Mouse (Mus musculus) neural tube, embryonic 13.5 days (tissue): ENCODE results near the gene Fthl17d. TPM values are rescaled to one million over a fixed set of nuclear protein-coding genes. Genes with fewer than 3 reads are reported as not detected.
"Not testable (repeated sequence)": the region's sequence is repeated elsewhere in the genome, so short reads cannot be mapped to it uniquely, and the experiment has no call there.

Experiments
- ATAC-seq: fragments of 200-750 bp; cut with Nextera tagmentation; 2 replicates; pipeline ENCODE4 v1.8.0; 2017; ENCODE audit warnings: low read depth, mild to moderate bottlenecking, moderate TSS enrichment, moderate library complexity
- H3K27ac ChIP-seq: fragments of 300-500 bp; sonication (generic); replicated peaks from 2 replicates; pipeline ENCODE4 v1.5.1; 2015; ENCODE audit warnings: moderate library complexity, mild to moderate bottlenecking, inconsistent platforms
- H3K27me3 ChIP-seq: fragments of 300-500 bp; sonication (generic); 2 replicates; pipeline ENCODE4 v1.6.1; 2015; ENCODE audit warnings: mild to moderate bottlenecking, inconsistent platforms
- H3K36me3 ChIP-seq: fragments of 300-500 bp; sonication (generic); 2 replicates; pipeline ENCODE4 v1.6.1; 2015; ENCODE audit warnings: mild to moderate bottlenecking, inconsistent platforms
- H3K4me1 ChIP-seq: fragments of 300-500 bp; sonication (generic); replicated peaks from 2 replicates; pipeline ENCODE4 v1.6.1; 2015; ENCODE audit warnings: inconsistent platforms
- H3K4me2 ChIP-seq: fragments of 300-500 bp; sonication (generic); 2 replicates; pipeline ENCODE4 v1.6.1; 2015; ENCODE audit warnings: inconsistent platforms, mild to moderate bottlenecking, moderate library complexity
- H3K4me3 ChIP-seq: fragments of 300-500 bp; sonication (generic); 2 replicates; pipeline ENCODE4 v1.5.1; 2015; ENCODE audit warnings: mild to moderate bottlenecking, inconsistent platforms
- H3K9ac ChIP-seq: fragments of 300-500 bp; sonication (generic); 2 replicates; pipeline ENCODE4 v1.6.1; 2015; ENCODE audit warnings: moderate library complexity, mild to moderate bottlenecking, inconsistent platforms
- H3K9me3 ChIP-seq: fragments of 300-500 bp; sonication (generic); 2 replicates; pipeline ENCODE4 v1.6.1; 2016; ENCODE audit warnings: inconsistent platforms
- WGBS: fragments of 180-500 bp; shearing (Covaris S2); methylation state at CpG from one replicate; pipeline ENCODE4 v1.1.7; 2015; 5-methylcytosine and 5-hydroxymethylcytosine counted together
- polyA plus RNA-seq: library from polyadenylated mRNA; unstranded; fragments of >200 nt; fragmentation: Nextera tagmentation; extraction: Ambion mirVana; gene quantifications from 2 replicates; pipeline ENCODE4 v1.2.1, GENCODE M21; 2015

Gene Fthl17d
- not detected in 2 replicates for polyA plus RNA-seq

DNA sequence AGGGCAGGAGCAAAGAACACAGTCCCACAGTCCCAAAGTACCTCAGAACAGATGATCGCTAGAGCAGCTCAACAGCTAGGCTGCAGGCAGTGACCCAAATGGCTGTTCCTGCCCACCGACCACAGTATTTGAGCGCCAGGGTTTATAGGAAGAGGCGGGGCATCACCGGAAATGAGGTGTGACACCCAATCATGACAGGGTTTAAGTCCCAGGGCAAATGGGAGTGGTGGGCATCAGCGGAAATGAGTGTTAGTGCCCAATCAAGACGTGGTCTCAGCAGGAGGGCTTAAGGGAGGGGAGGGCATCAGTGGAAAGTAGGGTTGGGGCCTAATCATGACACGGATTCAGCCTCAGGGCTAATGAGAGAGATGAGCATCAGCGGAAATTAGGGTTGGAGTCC lies at the start of gene Fthl17d:
TSS of gene Fthl17d (minus strand) at position 101 of the 400 bp plus-strand sequence.
- H3K4me2 ChIP-seq, H3K27ac ChIP-seq, H3K27me3 ChIP-seq, ATAC-seq, H3K4me1 ChIP-seq, H3K36me3 ChIP-seq, H3K4me3 ChIP-seq, H3K9me3 ChIP-seq, H3K9ac ChIP-seq: not testable (repeated sequence)
- WGBS = no CpG with 5 or more reads among the region's 9 CpGs

DNA sequence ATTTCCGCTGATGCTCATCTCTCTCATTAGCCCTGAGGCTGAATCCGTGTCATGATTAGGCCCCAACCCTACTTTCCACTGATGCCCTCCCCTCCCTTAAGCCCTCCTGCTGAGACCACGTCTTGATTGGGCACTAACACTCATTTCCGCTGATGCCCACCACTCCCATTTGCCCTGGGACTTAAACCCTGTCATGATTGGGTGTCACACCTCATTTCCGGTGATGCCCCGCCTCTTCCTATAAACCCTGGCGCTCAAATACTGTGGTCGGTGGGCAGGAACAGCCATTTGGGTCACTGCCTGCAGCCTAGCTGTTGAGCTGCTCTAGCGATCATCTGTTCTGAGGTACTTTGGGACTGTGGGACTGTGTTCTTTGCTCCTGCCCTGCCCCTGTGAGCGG lies 46.6 kb upstream of the Fthl17d start, which contains the start of gene Fthl17e:
TSS of gene Fthl17e (plus strand) at position 301 of the 400 bp plus-strand sequence.
- H3K4me1 ChIP-seq, H3K4me2 ChIP-seq, H3K4me3 ChIP-seq, ATAC-seq, H3K27me3 ChIP-seq, H3K27ac ChIP-seq, H3K9ac ChIP-seq, H3K36me3 ChIP-seq, H3K9me3 ChIP-seq: not testable (repeated sequence)
- WGBS = no CpG with 5 or more reads among the region's 10 CpGs

DNA sequence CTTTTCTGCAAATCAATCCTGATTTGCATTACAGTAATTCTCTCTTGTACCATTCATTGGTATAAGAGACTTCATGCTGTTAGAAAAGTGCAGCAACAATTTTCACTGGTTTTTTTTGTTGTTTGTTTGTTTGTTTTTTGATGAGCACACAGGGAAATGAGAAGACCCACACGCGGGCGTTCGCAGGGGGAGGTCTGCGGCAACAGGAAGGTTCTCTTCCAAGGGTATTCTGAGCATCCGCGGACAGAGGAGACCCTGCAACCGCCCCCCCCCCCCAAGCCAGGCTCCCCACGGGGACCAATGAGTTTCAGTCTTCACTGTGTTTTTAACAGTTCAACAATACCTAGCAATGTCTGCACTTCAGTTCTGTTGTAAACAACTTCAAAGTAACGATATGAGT lies 32.9 kb upstream of the Fthl17d start:
- Histone ChIP-seq H3K27ac (no peak overlapping the region), H3K9ac (no peak overlapping the region), H3K36me3 (no peaks in the 10 kb centered on the region), H3K27me3 (no peaks in the 10 kb centered on the region), H3K4me3 (no peak overlapping the region), H3K4me1 (no peaks in the 10 kb centered on the region), H3K4me2 (no peak overlapping the region), H3K9me3 (no peaks in the 10 kb centered on the region)
- WGBS = 61% methylated on average over 10 of the region's 10 CpGs
- ATAC-seq = no peak

DNA sequence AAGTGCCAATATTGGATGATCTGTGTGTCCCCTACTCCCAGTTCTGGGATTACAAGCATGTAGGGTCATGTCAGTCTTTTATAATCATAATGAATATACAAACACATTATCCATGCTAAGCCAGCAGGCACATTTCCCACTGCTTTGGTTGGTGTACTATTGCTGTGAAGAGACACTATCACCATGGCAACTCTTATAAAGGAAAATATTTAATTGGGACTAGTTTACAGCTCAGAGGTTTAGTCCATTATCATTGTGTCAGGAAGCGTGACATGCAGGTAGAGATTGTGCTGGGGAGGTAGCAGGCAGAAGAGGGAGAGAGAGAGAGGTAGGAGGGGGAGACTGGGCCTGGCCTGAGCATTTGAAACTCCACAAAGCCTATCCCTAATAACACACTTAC lies 29.5 kb upstream of the Fthl17d start:
- H3K27ac ChIP-seq = no peak overlapping the region
- no peak overlapping the region for H3K9ac ChIP-seq
- no peak overlapping the region for H3K4me2 ChIP-seq
- no peaks in the 10 kb centered on the region for H3K9me3 ChIP-seq
- no peak overlapping the region for H3K4me3 ChIP-seq
- WGBS = 63% methylated on average over 1 of the region's 1 CpGs
- ATAC-seq = no peak
- H3K4me1 ChIP-seq = no peaks in the 10 kb centered on the region
- no peaks in the 10 kb centered on the region for H3K36me3 ChIP-seq
- no peaks in the 10 kb centered on the region for H3K27me3 ChIP-seq

DNA sequence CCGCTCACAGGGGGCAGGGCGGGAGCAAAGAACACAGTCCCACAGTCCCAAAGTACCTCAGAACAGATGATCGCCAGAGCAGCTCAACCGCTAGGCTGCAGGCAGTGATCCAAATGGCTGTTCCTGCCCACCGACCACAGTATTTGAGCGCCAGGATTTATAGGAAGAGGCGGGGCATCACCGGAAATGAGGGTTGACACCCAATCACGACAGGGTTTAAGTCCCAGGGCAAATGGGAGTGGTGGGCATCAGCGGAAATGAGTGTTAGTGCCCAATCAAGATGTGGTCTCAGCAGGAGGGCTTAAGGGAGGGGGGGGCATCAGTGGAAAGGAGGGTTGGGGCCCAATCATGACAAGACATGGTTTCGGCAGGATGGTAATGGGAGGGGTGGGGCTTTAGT lies 10.1 kb downstream of the Fthl17d start, which contains the start of gene Fthl17c:
TSS of gene Fthl17c (minus strand) at position 101 of the 400 bp plus-strand sequence.
- not testable (repeated sequence) for H3K36me3 ChIP-seq, H3K27ac ChIP-seq, H3K4me3 ChIP-seq, ATAC-seq, H3K4me2 ChIP-seq, H3K9me3 ChIP-seq, H3K27me3 ChIP-seq, H3K9ac ChIP-seq, H3K4me1 ChIP-seq
- no CpG with 5 or more reads among the region's 11 CpGs for whole genome bisulfite sequencing

DNA sequence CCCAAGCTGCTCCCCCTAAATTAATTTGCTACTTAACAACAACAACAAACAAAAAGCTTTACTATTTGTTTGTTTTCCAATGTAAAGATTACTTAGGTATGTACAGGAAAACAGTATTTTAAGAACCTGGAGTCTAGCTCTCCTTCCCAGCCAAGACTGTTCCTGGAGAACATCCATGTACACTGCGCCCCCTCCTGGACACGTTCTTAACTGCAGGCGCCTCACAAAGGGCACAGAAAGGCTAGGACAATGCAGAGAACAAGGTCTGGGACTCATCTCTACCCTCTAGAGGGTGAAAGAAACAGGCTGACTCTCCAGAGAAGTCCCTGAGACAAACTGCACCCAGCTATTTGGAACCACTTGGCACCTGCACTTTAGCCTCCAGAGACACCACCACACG lies 21.9 kb downstream of the Fthl17d start:
- H3K27ac ChIP-seq, H3K4me3 ChIP-seq, H3K4me1 ChIP-seq, H3K9ac ChIP-seq, H3K9me3 ChIP-seq, ATAC-seq, H3K27me3 ChIP-seq, H3K36me3 ChIP-seq, H3K4me2 ChIP-seq: not testable (repeated sequence)
- WGBS = 38% methylated on average over 4 of the region's 4 CpGs

DNA sequence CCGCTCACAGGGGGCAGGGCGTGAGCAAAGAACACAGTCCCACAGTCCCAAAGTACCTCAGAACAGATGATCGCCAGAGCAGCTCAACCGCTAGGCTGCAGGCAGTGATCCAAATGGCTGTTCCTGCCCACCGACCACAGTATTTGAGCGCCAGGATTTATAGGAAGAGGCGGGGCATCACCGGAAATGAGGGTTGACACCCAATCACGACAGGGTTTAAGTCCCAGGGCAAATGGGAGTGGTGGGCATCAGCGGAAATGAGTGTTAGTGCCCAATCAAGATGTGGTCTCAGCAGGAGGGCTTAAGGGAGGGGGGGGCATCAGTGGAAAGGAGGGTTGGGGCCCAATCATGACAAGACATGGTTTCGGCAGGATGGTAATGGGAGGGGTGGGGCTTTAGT lies 23.7 kb downstream of the Fthl17d start, which contains the start of gene Fthl17b:
TSS of gene Fthl17b (minus strand) at position 101 of the 400 bp plus-strand sequence.
- not testable (repeated sequence) for ATAC-seq, H3K9ac ChIP-seq, H3K4me1 ChIP-seq, H3K4me2 ChIP-seq, H3K9me3 ChIP-seq, H3K4me3 ChIP-seq, H3K27me3 ChIP-seq, H3K36me3 ChIP-seq, H3K27ac ChIP-seq
- 95% methylated on average over 5 of the region's 11 CpGs for WGBS

DNA sequence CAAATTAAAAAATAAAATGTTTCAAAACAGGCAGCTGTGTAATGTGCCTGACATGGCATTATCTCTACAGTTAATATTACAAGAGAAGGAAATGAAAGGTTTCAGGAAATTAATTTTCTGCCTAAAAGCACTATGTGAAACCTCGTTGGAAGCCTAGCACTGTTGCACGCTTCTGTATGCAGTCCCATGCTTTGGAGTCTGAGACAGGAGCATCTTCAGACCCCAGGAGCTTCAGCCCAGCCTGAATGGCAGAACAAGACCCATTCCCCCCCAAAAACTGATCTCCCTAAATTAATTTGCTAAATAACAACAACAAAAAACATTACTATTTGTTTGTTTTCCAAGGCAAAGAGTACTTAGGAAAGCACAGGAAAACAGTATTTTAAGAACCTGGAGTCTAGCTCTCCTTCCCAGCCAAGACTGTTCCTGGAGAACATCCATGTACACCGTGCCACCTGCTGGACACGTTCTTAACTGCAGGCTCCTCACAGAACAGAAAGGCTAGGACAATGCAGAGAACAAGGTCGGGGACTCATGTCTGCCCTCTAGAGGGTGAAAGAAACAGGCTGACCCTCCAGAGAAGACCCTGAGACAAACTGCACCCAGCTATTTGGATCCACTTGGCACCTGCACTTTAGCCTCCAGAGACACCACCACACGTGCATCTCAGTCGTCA lies 38.3 kb downstream of the Fthl17d start:
- not testable (repeated sequence) for H3K27ac ChIP-seq
- WGBS = 22% methylated on average over 7 of the region's 7 CpGs

DNA sequence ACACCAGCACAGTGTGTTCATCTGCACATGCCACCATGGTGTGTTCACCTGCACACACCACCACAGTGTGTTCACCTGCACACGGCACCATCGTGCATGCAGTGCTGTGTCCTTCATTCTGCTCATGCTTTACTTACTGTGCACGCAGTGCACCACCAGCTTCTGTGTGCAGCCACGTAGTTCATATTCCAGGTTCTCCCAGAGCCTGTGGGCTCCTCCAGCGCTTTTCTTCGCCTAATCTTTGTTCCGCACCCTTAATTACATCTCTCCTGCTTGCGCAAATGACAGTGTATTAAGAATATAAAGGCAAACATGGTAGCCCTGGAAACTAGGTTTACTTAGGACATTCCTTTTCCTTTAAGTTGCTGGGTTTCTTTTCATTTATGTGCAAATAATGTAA lies 42.5 kb downstream of the Fthl17d start:
- WGBS = 80% methylated on average over 8 of the region's 8 CpGs
- Histone ChIP-seq H3K27ac (no peak overlapping the region), H3K27me3 (no peaks in the 10 kb centered on the region), H3K4me2 (no peak overlapping the region), H3K9ac (no peak overlapping the region), H3K4me1 (no peaks in the 10 kb centered on the region), H3K4me3 (no peak overlapping the region), H3K36me3 (no peaks in the 10 kb centered on the region), H3K9me3 (no peaks in the 10 kb centered on the region)
- ATAC-seq = no peak

More for the DNA sequence above, 38.3 kb downstream of the Fthl17d start:
- H3K4me2 ChIP-seq, H3K9ac ChIP-seq, H3K4me3 ChIP-seq, H3K27me3 ChIP-seq, H3K9me3 ChIP-seq, H3K4me1 ChIP-seq, H3K36me3 ChIP-seq: not testable (repeated sequence)
- ATAC-seq = peak; percentile 84; the same call in 1 of the 2 replicates

Other genes starting within 250 kb of the Fthl17d start
- not detected in 2 replicates for gene Ssx9, start 238.3 kb downstream of the Fthl17d start, polyA plus RNA-seq
- gene Ssxb5, start 183.1 kb downstream of the Fthl17d start, polyA plus RNA-seq = not detected in 2 replicates
- gene Gm6592, start 142.8 kb downstream of the Fthl17d start, polyA plus RNA-seq = not detected in 2 replicates
- gene Gm5751, start 112.5 kb downstream of the Fthl17d start, polyA plus RNA-seq = not detected in 2 replicates
- 17.5 and 20.7 TPM in 2 replicates for gene B630019K06Rik, start 94.4 kb downstream of the Fthl17d start, polyA plus RNA-seq
- not detected in 2 replicates for gene Fthl17b, start 23.8 kb downstream of the Fthl17d start, polyA plus RNA-seq
- gene Fthl17c, start 10.2 kb downstream of the Fthl17d start, polyA plus RNA-seq = not detected in 2 replicates
- gene Fthl17e, start 46.7 kb upstream of the Fthl17d start, polyA plus RNA-seq = not detected in 2 replicates
- not detected in 2 replicates for gene Fthl17f, start 76.3 kb upstream of the Fthl17d start, polyA plus RNA-seq
- not detected in 2 replicates for gene 4930402K13Rik, start 117.8 kb upstream of the Fthl17d start, polyA plus RNA-seq
- gene Lancl3, start 213.1 kb upstream of the Fthl17d start, polyA plus RNA-seq = 1.7 and 1.8 TPM in 2 replicates